Mouse (Mus musculus): ENCODE results near the gene Rhoh. TPM values are rescaled to one million over a fixed set of nuclear protein-coding genes. Genes with fewer than 3 reads are reported as not detected.
A peak's percentile ranks its signal among the peaks of the same experiment; 100 is the strongest.

Rhoh gene
- polyA plus RNA-seq, 1 experiment from 2014 or later, result 5.1 TPM

DNA sequence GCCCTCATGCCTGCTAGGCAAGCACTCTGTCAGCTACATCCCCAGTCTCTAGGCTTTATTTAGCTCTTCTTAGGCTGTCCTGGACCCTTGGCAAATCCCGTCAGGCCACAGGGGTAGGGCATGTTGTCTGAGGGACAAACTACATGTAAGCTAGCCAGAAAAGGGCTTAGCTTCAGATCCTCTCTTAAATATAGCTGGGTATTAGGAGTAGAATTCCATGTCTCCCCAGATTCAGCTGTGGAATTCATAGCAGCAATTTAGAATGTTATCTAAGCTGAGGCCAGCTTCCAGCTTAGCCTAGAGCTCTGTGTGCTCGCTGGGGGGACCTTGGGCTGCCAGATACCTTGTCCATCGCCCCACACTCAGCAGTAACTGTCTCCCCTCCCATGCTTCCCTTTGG lies 14.1 kb upstream of the Rhoh start:
- no peak overlapping the region for H3K4me2 ChIP-seq (ENCODE audit: low read depth, low read length)
- H3K27me3 ChIP-seq (ENCODE audit: insufficient read depth, low read length), result no peaks in the 10 kb centered on the region
- ATAC-seq (no peak), DNase-seq (no peak)
- no peak for TF ChIP-seq EP300 (IDR thresholded peaks at IDR 0.05; ENCODE audit: low read depth)
- TF ChIP-seq CTCF (IDR thresholded peaks at IDR 0.05; ENCODE audit: low read depth), result no peak
- no peak overlapping the region for H3K9ac ChIP-seq (replicated peaks)
- no peaks in the 10 kb centered on the region for H3K36me3 ChIP-seq (replicated peaks; ENCODE audit: insufficient read depth, low read length)
- no peak overlapping the region for H3K4me3 ChIP-seq (ENCODE audit: low read depth, low read length)
- WGBS (ENCODE audit: insufficient replicate concordance), result 81% methylated on average over 3 of the region's 3 CpGs
- no peaks in the 10 kb centered on the region for H3K9me3 ChIP-seq (ENCODE audit: low read length)
- no peak overlapping the region for H3K27ac ChIP-seq (ENCODE audit: low read depth)
- no peaks in the 10 kb centered on the region for H3K4me1 ChIP-seq (ENCODE audit: insufficient read depth)

DNA sequence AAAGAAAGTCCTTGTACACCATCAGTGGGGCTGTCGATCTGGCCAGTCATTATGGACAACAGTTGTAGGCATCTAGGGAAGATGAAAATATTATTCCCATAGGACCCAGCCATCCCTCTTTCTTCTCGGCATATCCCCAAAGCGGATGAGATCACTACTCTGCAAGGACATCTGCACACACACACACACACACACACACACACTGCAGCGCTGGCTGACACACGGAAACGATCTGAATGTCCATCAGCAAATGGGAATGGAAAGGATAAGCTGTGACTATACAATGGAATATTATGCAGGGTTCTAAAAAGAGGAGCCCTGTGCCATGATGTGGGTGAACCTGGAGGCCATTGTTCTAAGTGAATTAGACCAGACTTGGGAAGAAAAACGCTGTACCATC lies 13.4 kb upstream of the Rhoh start:
- no peaks in the 10 kb centered on the region for H3K9me3 ChIP-seq (ENCODE audit: low read length)
- no peak overlapping the region for H3K9ac ChIP-seq (replicated peaks)
- no peak overlapping the region for H3K27ac ChIP-seq (ENCODE audit: low read depth)
- H3K4me2 ChIP-seq (ENCODE audit: low read depth, low read length), result no peak overlapping the region
- H3K27me3 ChIP-seq (ENCODE audit: insufficient read depth, low read length), result no peaks in the 10 kb centered on the region
- no peak overlapping the region for H3K4me3 ChIP-seq (ENCODE audit: low read depth, low read length)
- no peak for TF ChIP-seq EP300 (IDR thresholded peaks at IDR 0.05; ENCODE audit: low read depth)
- no peak for TF ChIP-seq CTCF (IDR thresholded peaks at IDR 0.05; ENCODE audit: low read depth)
- WGBS (ENCODE audit: insufficient replicate concordance), result 84% methylated on average over 7 of the region's 7 CpGs
- no peaks in the 10 kb centered on the region for H3K36me3 ChIP-seq (replicated peaks; ENCODE audit: insufficient read depth, low read length)
- no peak for ATAC-seq
- no peaks in the 10 kb centered on the region for H3K4me1 ChIP-seq (ENCODE audit: insufficient read depth)
- DNase-seq, result no peak

DNA sequence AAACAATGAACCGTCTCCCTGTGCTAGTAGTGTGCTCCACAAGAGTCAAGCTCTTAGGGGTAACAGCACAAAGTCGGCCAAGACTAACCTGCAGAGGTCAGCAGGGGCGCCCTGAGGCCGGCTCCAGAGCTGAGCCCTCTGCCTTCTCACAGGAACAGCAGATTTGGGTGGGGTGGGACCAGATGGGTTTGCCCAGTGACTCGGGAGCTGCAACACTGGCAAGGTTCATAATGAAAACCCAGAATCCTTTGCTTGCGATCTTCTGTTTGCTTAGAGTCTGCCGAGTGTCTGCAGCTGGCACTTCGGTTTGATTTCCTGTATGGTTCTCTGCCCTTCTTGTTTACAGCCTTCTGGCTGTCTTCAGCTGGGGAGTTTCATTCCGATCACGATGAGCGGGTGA lies 10.2 kb upstream of the Rhoh start:
- DNase-seq, result no peak
- H3K4me3 ChIP-seq (ENCODE audit: low read depth, low read length), result no peak overlapping the region
- TF ChIP-seq EP300 (IDR thresholded peaks at IDR 0.05; ENCODE audit: low read depth), result no peak
- peak; percentile 25; the same call in 1 of the 2 replicates for TF ChIP-seq CTCF (IDR thresholded peaks at IDR 0.05; ENCODE audit: low read depth)
- H3K9me3 ChIP-seq (ENCODE audit: low read length), result no peaks in the 10 kb centered on the region
- no peak overlapping the region for H3K27ac ChIP-seq (ENCODE audit: low read depth)
- 45% methylated on average over 11 of the region's 11 CpGs for WGBS (ENCODE audit: insufficient replicate concordance)
- no peak overlapping the region for H3K4me2 ChIP-seq (ENCODE audit: low read depth, low read length)
- H3K4me1 ChIP-seq (ENCODE audit: insufficient read depth), result no peaks in the 10 kb centered on the region
- ATAC-seq, result peak; percentile 27; the same call in 1 of the 2 replicates
- H3K27me3 ChIP-seq (ENCODE audit: insufficient read depth, low read length), result no peaks in the 10 kb centered on the region
- no peaks in the 10 kb centered on the region for H3K36me3 ChIP-seq (replicated peaks; ENCODE audit: insufficient read depth, low read length)
- H3K9ac ChIP-seq (replicated peaks), result no peak overlapping the region

DNA sequence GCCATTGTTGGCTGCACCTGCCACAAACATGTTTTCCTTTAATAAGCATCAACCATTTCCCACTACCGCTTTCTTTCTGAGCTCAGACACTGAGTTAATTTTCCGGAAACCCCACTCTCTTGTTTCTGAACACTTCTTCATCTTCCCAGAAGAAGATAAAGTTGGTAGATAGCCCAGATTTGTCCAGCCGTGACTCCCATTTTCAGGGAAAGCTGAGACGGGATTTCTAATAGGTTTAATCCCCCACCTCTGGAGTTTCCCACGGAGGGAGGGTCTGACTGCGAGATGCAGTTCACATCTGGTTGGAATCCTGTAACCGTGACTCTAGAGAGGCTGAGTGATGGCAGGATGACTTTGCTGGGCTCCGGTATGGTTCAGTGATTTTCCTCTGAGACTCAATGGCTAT lies 6.2 kb upstream of the Rhoh start:
- Histone ChIP-seq H3K27me3 (ENCODE audit: insufficient read depth, low read length) (no peaks in the 10 kb centered on the region), H3K36me3 (replicated peaks; ENCODE audit: insufficient read depth, low read length) (no peaks in the 10 kb centered on the region), H3K27ac (ENCODE audit: low read depth) (peak overlapping the region; percentile 49), H3K9ac (replicated peaks) (no peak overlapping the region), H3K4me2 (ENCODE audit: low read depth, low read length) (no peak overlapping the region), H3K9me3 (ENCODE audit: low read length) (no peaks in the 10 kb centered on the region), H3K4me1 (ENCODE audit: insufficient read depth) (0 out of 2 replicates have a peak, but pooled peaks cover 4% of the 10 kb centered on the region), H3K4me3 (ENCODE audit: low read depth, low read length) (no peak overlapping the region)
- DNase-seq (no peak), ATAC-seq (no peak)
- 71% methylated on average over 8 of the region's 8 CpGs for WGBS (ENCODE audit: insufficient replicate concordance)
- TF ChIP-seq CTCF (IDR thresholded peaks at IDR 0.05; ENCODE audit: low read depth), result no peak
- TF ChIP-seq EP300 (IDR thresholded peaks at IDR 0.05; ENCODE audit: low read depth), result no peak

DNA sequence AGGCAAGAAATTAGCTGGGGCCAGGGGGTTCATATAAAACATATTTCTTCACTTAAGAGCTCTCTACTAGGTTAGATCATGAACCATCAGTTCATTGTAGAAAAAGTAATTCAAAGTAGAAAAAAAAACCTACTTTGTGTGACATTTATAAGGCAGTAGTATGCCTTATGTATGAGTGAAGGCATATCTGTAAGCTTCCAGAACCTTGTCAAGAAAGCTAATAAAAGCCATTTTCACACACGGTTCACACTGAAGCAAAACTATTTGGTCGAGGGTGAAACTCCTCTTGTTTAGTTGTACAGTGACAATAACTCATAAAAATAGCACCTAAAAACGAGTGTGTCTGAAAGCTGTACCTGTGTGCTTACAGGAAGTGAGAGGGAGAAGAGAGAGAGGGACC lies 5.4 kb upstream of the Rhoh start:
- no peak overlapping the region for H3K4me2 ChIP-seq (ENCODE audit: low read depth, low read length)
- DNase-seq (no peak), ATAC-seq (no peak)

DNA sequence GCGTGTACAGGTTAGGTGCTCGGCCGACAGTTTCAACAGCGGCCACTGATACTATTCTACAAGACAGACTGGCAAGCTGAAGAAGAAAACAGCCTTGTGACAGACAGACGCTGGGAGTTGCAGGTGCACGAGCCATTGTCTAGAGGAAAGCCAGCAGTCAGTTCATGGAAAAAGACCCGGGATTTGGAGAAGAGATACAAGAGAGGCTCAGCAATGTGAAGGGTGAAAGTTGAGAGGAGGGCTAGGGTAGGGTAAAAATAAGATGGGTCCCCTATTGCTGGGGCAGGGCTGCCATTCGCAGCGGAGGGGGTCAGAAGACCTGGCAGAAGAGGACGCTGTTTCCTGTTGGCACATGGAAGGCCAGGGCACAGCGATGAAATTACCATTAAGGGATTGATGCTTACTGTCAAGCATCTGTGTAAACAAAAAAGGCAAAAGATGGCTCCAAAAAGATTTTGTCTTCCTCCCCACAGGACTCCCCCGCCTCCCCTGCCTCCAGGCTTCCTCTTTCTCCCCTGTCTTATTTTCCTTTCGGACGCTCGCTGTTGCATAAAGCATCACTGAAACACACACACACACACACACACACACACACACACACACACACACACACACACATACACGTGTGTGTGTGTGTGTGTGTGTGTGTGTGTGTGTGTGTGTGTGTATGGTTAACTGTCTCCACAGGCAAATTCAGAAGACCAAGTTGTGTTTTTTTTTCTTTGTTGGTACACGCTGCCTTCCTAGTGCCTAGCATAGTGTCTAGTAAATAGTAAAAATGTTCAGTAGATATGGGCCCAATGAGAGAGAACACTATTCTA lies 4.2 kb upstream of the Rhoh start:
- Histone ChIP-seq H3K27ac (ENCODE audit: low read depth) (no peak overlapping the region), H3K36me3 (replicated peaks; ENCODE audit: insufficient read depth, low read length) (no peaks in the 10 kb centered on the region), H3K9me3 (ENCODE audit: low read length) (no peaks in the 10 kb centered on the region), H3K27me3 (ENCODE audit: insufficient read depth, low read length) (no peaks in the 10 kb centered on the region), H3K4me1 (ENCODE audit: insufficient read depth) (0 out of 2 replicates have a peak, but pooled peaks cover 4% of the 10 kb centered on the region), H3K9ac (replicated peaks) (no peak overlapping the region), H3K4me2 (ENCODE audit: low read depth, low read length) (no peak overlapping the region), H3K4me3 (ENCODE audit: low read depth, low read length) (no peak overlapping the region)
- DNase-seq (no peak), ATAC-seq (no peak)
- TF ChIP-seq CTCF (IDR thresholded peaks at IDR 0.05; ENCODE audit: low read depth) (no peak), EP300 (IDR thresholded peaks at IDR 0.05; ENCODE audit: low read depth) (no peak)
- WGBS (ENCODE audit: insufficient replicate concordance), result 74% methylated on average over 16 of the region's 17 CpGs

More for the DNA sequence above, 5.4 kb upstream of the Rhoh start:
- no peak overlapping the region for H3K4me3 ChIP-seq (ENCODE audit: low read depth, low read length)
- H3K27me3 ChIP-seq (ENCODE audit: insufficient read depth, low read length), result no peaks in the 10 kb centered on the region
- no peak for TF ChIP-seq EP300 (IDR thresholded peaks at IDR 0.05; ENCODE audit: low read depth)
- no peak for TF ChIP-seq CTCF (IDR thresholded peaks at IDR 0.05; ENCODE audit: low read depth)
- H3K27ac ChIP-seq (ENCODE audit: low read depth), result peak overlapping the region; percentile 49; the same call in 1 of the 2 replicates
- H3K9me3 ChIP-seq (ENCODE audit: low read length), result no peaks in the 10 kb centered on the region
- no peaks in the 10 kb centered on the region for H3K36me3 ChIP-seq (replicated peaks; ENCODE audit: insufficient read depth, low read length)
- H3K4me1 ChIP-seq (ENCODE audit: insufficient read depth), result 0 out of 2 replicates have a peak, but pooled peaks cover 4% of the 10 kb centered on the region
- WGBS (ENCODE audit: insufficient replicate concordance), result 55% methylated on average over 3 of the region's 3 CpGs
- H3K9ac ChIP-seq (replicated peaks), result no peak overlapping the region

Data from liver, postnatal 0 days (tissue).